Mouse (Mus musculus) c-Kit-negative CD71-positive TER-119-positive erythroid progenitor cells, embryonic 14.5 days (primary cell): ENCODE measurements around the gene Nop2.

Experiments
- DNase-seq: peaks from one replicate; pipeline ENCODE4 v3.0.0-alpha.2; 2013; ENCODE audit warnings: low read depth, low spot score

Gene Nop2

GRCm38 (mm10) chr6:125170194-125170593, 38.5 kb downstream of the Nop2 start:
- DNase-seq: no peak

GRCm38 (mm10) chr6:125172474-125172873, 40.8 kb downstream of the Nop2 start:
- no peak for DNase-seq

DNA sequence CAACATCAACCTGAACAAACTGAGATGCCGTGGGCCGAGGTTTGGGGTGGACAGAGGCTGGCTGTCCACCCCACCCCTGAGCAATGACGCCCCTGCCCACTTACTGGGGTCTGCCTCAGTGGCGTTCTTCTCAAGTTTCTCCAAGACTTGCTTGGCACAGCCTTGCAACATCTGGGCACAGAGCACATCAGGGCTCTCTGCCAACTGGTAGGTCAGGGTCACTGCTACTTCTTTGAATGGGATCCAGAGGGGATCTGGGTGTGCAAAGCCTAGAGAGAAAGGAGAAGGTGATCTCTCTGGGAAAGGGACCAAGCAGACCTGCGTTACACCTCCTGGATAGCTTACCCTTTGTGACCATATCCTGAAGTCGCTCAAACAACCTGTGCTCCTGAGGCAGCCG, 41.5 kb downstream of the Nop2 start:
- DNase-seq: no peak

- DNase-seq: no peak
These were observed 43.8 kb downstream of the Nop2 start for GRCm38 (mm10) chr6:125175469-125175868.

GRCm38 (mm10) chr6:125179601-125180000, 47.9 kb downstream of the Nop2 start:
- no peak for DNase-seq

- DNase-seq: no peak
These were observed 50.4 kb downstream of the Nop2 start for GRCm38 (mm10) chr6:125182133-125182532.

- no peak for DNase-seq
These were observed 54.5 kb downstream of the Nop2 start for GRCm38 (mm10) chr6:125186203-125186602.

- no peak for DNase-seq
These were observed 59.1 kb downstream of the Nop2 start for GRCm38 (mm10) chr6:125190816-125191215.

- DNase-seq: peak; percentile 95
These were observed 59.8 kb downstream of the Nop2 start, which contains the start of the genes Ncapd2 and Mrpl51 for GRCm38 (mm10) chr6:125191332-125192015. TSS of gene Ncapd2 (minus strand) at chr6:125191701. TSS of gene Mrpl51 (plus strand) at chr6:125191801.

DNA sequence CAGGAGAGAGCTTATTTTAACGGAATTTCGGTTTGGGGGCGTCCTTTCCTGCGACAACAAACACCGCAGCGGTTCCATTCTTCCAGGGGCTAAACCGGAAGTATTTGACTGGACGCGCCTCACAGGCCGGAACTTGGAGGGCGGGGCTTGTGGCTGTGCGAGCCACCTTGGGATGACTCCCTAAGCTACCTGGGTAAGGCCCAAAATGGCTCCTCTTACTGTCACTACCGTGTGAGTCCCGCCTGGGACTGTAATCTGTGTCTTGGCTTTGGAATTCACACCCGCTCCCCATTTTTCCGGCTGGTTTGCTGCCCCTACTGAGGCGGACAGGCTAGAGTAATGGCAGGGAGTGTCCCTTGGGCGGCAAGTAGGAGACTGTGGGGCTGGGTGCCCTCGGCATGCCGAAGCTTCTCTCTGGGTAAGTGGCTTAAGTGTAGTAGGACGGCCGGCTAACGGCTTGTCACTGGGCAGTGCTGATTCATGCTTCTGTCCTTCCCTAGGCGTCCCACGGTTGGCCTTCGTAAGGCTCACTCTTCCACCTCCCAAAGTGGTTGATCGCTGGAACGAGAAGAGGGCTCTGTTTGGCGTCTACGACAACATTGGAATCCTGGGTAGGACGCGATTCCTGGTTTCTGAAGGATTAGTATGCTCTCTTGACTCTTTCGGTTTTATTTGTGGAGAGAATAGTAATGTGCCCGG, 60.5 kb downstream of the Nop2 start:
- DNase-seq: peak; percentile 89

DNA sequence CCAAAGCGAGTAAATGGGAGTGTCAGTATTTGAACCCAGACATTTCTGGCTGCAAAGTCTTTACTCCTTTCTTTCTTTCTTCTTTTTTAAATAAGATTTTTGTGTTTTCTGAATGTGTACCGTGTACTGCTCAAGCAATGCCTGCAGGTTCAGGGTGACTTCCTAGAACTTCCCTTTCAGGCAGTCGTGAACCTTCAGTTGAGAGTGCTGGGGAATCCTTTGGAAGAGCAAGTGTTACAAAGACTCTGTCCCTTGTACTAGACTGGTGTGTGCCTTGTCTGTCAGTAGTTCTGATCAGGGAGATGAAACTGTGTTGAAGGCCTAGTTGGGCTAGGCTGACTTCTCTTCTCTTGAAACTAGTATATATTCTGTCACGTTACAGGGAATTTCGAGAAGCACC, 61.1 kb downstream of the Nop2 start:
- DNase-seq: peak; percentile 27

GRCm38 (mm10) chr6:125193390-125193789, 61.7 kb downstream of the Nop2 start:
- DNase-seq: no peak
